Mouse (Mus musculus) ES-E14 (cell line): ENCODE measurements around the gene Nmrk1. TPM values are rescaled to one million over a fixed set of nuclear protein-coding genes. Genes with fewer than 3 reads are reported as not detected.

Source experiments
- DNase-seq: peaks from one replicate; pipeline ENCODE4 v3.0.0-alpha.2; 2013; ENCODE audit warnings: low read depth, low spot score
- H3K27ac ChIP-seq: 2 replicates; pipeline ENCODE4 v1.5.1; 2012; ENCODE audit warnings: low read depth, mild to moderate bottlenecking, low read length, moderate library complexity, mixed read lengths; ENCODE audit not compliant: poor library complexity, insufficient read depth, severe bottlenecking
- H3K36me3 ChIP-seq: 2 replicates; pipeline ENCODE4 v1.6.1; 2012; ENCODE audit warnings: mild to moderate bottlenecking, low read length, moderate library complexity, mixed read lengths; ENCODE audit not compliant: control insufficient read depth, poor library complexity, insufficient read depth, severe bottlenecking
- H3K4me1 ChIP-seq, 2 experiments: fragments of 150-350 bp in 1 of 2; sonication (generic) in 1 of 2; 2 replicates each; pipeline ENCODE4 v1.6.1; 2012; ENCODE audit warnings: low read length in 2 of 2, mild to moderate bottlenecking in 1 of 2, mixed read lengths in 1 of 2; ENCODE audit not compliant: control insufficient read depth in 2 of 2, insufficient read depth in 2 of 2, poor library complexity in 1 of 2
- H3K4me3 ChIP-seq, 2 experiments: fragments of 150-350 bp in 1 of 2; sonication (generic) in 1 of 2; 2 replicates each; pipeline ENCODE4 v1.5.1; 2012; ENCODE audit warnings: low read length in 2 of 2, low read depth in 1 of 2, mild to moderate bottlenecking in 1 of 2, mixed read lengths in 1 of 2; ENCODE audit not compliant: insufficient read depth in 1 of 2, poor library complexity in 1 of 2, severe bottlenecking in 1 of 2
- H3K9ac ChIP-seq: 2 replicates; pipeline ENCODE4 v1.6.1; 2012; ENCODE audit warnings: low read depth, mild to moderate bottlenecking, low read length, mixed read lengths; ENCODE audit not compliant: poor library complexity, insufficient read depth, severe bottlenecking
- H3K9me3 ChIP-seq: fragments of 150-350 bp; sonication (generic); 2 replicates; pipeline ENCODE4 v1.6.1; 2012; ENCODE audit warnings: low read depth, mild to moderate bottlenecking, low read length; ENCODE audit not compliant: control insufficient read depth, insufficient read depth
- CHD2 ChIP-seq: IDR thresholded peaks from 2 replicates; pipeline ENCODE4 v1.6.1; 2014; ENCODE audit warnings: mild to moderate bottlenecking, low read depth, low read length, inconsistent platforms
- HCFC1 ChIP-seq: IDR thresholded peaks from 2 replicates; pipeline ENCODE4 v1.6.1; 2012; ENCODE audit warnings: low read length, inconsistent platforms, borderline replicate concordance; ENCODE audit not compliant: insufficient read depth
- MAFK ChIP-seq: IDR thresholded peaks from 2 replicates; pipeline ENCODE4 v1.6.1; 2014; ENCODE audit warnings: mild to moderate bottlenecking, low read depth, low read length, inconsistent platforms; ENCODE audit not compliant: insufficient read depth
- ZC3H11A ChIP-seq: IDR thresholded peaks from 2 replicates; pipeline ENCODE4 v1.6.1; 2012; ENCODE audit warnings: low read depth, mild to moderate bottlenecking, inconsistent platforms, low read length, borderline replicate concordance
- ZNF384 ChIP-seq: IDR thresholded peaks from 2 replicates; pipeline ENCODE4 v1.6.1; 2012; ENCODE audit warnings: low read depth, low read length, inconsistent platforms
- in situ Hi-C, 2 experiments: fragments of 600-800 bp; cut with MboI; formaldehyde crosslinking; loops; one replicate each; pipeline ENCODE4 v1.15.1; 2025; ENCODE audit warnings: low sequenced_read_pairs in 2 of 2, inconsistent platforms in 1 of 2; ENCODE audit not compliant: unreplicated experiment in 2 of 2
- total RNA-seq: library from RNA; depleted of rRNA; stranded (reverse); fragments of 300-350 nt; gene quantifications from 2 replicates; pipeline ENCODE4 v1.2.3, GENCODE M21; 2012

Gene Nmrk1
- total RNA-seq, 1 experiment = 6.4 TPM

- H3K4me1 ChIP-seq = peaks cover 0 to 2% of the 10 kb centered on the region in 2 experiments; a peak in 1 of 4 replicates
- H3K9me3 ChIP-seq = no peaks in the 10 kb centered on the region
- H3K9ac ChIP-seq = no peak overlapping the region
- no peak for DNase-seq
- no peak overlapping the region for H3K27ac ChIP-seq
- in situ Hi-C loops = no loop called here
- H3K4me3 ChIP-seq = no peak overlapping the region
- H3K36me3 ChIP-seq = no peaks in the 10 kb centered on the region
- TF ChIP-seq MAFK (no peak), CHD2 (no peak), ZC3H11A (no peak), ZNF384 (no peak), HCFC1 (no peak)
Measured at GRCm38 (mm10) chr19:18619060-18619459, 12.7 kb upstream of the Nmrk1 start.

DNA sequence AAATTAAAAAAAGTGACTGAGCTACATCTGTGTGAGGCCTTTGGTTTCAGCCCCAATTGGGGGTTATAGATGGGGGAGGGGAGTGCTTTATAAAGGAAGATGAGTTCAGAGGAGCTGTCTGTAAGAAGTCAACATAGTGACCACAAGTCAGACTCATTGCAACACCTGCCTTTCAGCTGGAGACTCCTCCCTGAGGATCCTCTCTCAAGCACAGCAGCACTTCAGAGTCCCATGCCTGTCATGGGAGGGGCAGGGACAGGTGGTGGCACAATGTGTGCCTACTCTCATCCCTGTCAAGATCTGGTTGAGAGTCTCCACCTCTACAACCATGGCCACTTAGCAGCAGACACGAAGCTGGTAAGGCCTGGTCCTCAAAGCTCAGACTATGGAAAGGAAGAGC, 12.1 kb upstream of the Nmrk1 start:
- in situ Hi-C loops = loop anchor here in 1 of 2 experiments (10.0 kb wide), 1 partner anchor 1405 kb away; no protein-coding TSS in a partner anchor
- Histone ChIP-seq H3K27ac (no peak overlapping the region), H3K9me3 (no peaks in the 10 kb centered on the region), H3K4me1 (peaks cover 0 to 2% of the 10 kb centered on the region in 2 experiments; a peak in 1 of 4 replicates), H3K36me3 (no peaks in the 10 kb centered on the region), H3K9ac (no peak overlapping the region), H3K4me3 (no peak overlapping the region)
- DNase-seq = no peak
- TF ChIP-seq HCFC1 (no peak), CHD2 (no peak), MAFK (no peak), ZNF384 (no peak), ZC3H11A (no peak)

GRCm38 (mm10) chr19:18623894-18624293, 7.9 kb upstream of the Nmrk1 start:
- in situ Hi-C loops = loop anchor here in 1 of 2 experiments (10.0 kb wide), 1 partner anchor 1401 kb away; no protein-coding TSS in a partner anchor
- H3K9ac ChIP-seq = no peak overlapping the region
- no peak overlapping the region for H3K27ac ChIP-seq
- DNase-seq = no peak
- no peak overlapping the region for H3K4me3 ChIP-seq
- no peaks in the 10 kb centered on the region for H3K9me3 ChIP-seq
- no peaks in the 10 kb centered on the region for H3K36me3 ChIP-seq
- H3K4me1 ChIP-seq = peaks cover 2 to 5% of the 10 kb centered on the region in 2 experiments; a peak in 3 of 4 replicates
- TF ChIP-seq HCFC1 (no peak), ZNF384 (no peak), CHD2 (no peak), ZC3H11A (no peak), MAFK (no peak)

DNA sequence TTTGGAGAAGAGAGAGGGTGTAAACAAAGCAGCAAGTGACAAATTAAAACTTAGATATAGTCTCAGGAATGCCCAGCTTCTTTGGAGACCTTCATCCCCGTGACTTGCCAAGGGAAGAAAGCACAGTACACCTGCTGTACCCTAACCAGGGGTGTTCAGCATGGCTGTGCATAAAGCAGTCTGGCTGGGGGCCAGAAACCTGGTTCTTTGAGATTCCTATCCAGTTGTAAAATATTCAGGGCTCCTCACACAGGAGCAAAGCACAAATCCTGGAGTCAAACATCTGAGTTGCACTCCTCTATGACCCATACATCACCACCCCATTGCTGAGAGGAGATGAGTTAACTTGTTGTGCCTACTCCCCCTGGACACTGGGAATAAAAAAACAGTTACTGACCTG, 2.2 kb upstream of the Nmrk1 start:
- in situ Hi-C loops = loop anchor here in 1 of 2 experiments (10.0 kb wide), 1 partner anchor 1395 kb away; no protein-coding TSS in a partner anchor

More for the DNA sequence above, 2.2 kb upstream of the Nmrk1 start:
- no peaks in the 10 kb centered on the region for H3K36me3 ChIP-seq
- H3K9me3 ChIP-seq = no peaks in the 10 kb centered on the region
- no peak overlapping the region for H3K9ac ChIP-seq
- no peak for DNase-seq
- no peak overlapping the region for H3K27ac ChIP-seq
- TF ChIP-seq ZNF384 (no peak), HCFC1 (no peak)
- H3K4me1 ChIP-seq = peaks cover 3 to 11% of the 10 kb centered on the region in 2 experiments; a peak in 3 of 4 replicates
- H3K4me3 ChIP-seq = no peak overlapping the region
